Mouse (Mus musculus): Measurements from ENCODE around the gene Fam84b. TPM values are rescaled to one million over a fixed set of nuclear protein-coding genes. Genes with fewer than 3 reads are reported as not detected.

The Fam84b gene
- polyA plus RNA-seq, 1 experiment from 2014 or later: 26.2 TPM

- no peaks in the 10 kb centered on the region for H3K27me3 ChIP-seq (replicated peaks; ENCODE audit: control insufficient read depth, insufficient read depth, low read length)
- no peak overlapping the region for H3K9ac ChIP-seq (ENCODE audit: low read length)
- ATAC-seq (replicated peaks; ENCODE audit: low FRiP score, low TSS enrichment, low read depth) (no peak), DNase-seq (ENCODE audit: low spot score) (no peak)
- no peak overlapping the region for H3K4me3 ChIP-seq (ENCODE audit: low read depth, low read length)
- no peaks in the 10 kb centered on the region for H3K4me1 ChIP-seq (replicated peaks; ENCODE audit: control insufficient read depth, insufficient read depth, low read length)
- no peak overlapping the region for H3K4me2 ChIP-seq (ENCODE audit: low read length)
- WGBS: 73% methylated on average over 2 of the region's 2 CpGs
- no peaks in the 10 kb centered on the region for H3K36me3 ChIP-seq (ENCODE audit: control insufficient read depth, insufficient read depth, low read length)
- no peaks in the 10 kb centered on the region for H3K9me3 ChIP-seq (ENCODE audit: control insufficient read depth, low read length)
- no peak overlapping the region for H3K27ac ChIP-seq (ENCODE audit: low read depth)
Observed at GRCm38 (mm10) chr15:60783761-60784160, 69.8 kb downstream of the Fam84b start.

- Histone ChIP-seq H3K4me1 (replicated peaks; ENCODE audit: control insufficient read depth, insufficient read depth, low read length) (no peaks in the 10 kb centered on the region), H3K27me3 (replicated peaks; ENCODE audit: control insufficient read depth, insufficient read depth, low read length) (no peaks in the 10 kb centered on the region), H3K9me3 (ENCODE audit: control insufficient read depth, low read length) (no peaks in the 10 kb centered on the region), H3K36me3 (ENCODE audit: control insufficient read depth, insufficient read depth, low read length) (no peaks in the 10 kb centered on the region), H3K4me2 (ENCODE audit: low read length) (no peak overlapping the region), H3K27ac (ENCODE audit: low read depth) (no peak overlapping the region), H3K9ac (ENCODE audit: low read length) (no peak overlapping the region), H3K4me3 (ENCODE audit: low read depth, low read length) (no peak overlapping the region)
- no peak for DNase-seq (ENCODE audit: low spot score)
- ATAC-seq (replicated peaks; ENCODE audit: low FRiP score, low TSS enrichment, low read depth): no peak
- 96% methylated on average over 1 of the region's 1 CpGs for WGBS
Observed at GRCm38 (mm10) chr15:60779531-60779973, 74.0 kb downstream of the Fam84b start.

DNA sequence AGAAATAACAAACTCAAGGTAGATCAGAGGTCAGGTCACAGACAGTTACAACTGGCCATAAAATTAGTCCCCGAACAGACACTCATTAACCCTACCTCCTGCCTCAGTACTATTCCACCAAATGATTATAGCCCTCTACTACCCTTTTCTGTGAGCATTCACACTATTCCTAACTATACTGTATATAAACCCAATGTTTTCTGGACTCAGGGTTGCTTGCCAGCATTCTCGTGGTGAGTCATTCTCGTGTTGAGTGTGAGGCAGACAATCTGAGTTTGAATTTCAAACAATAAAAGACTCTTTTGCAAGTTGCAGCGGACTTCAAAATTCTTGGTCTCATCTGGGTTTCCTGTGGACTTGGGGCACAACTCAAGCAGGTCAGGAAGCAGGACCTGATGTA lies 74.5 kb downstream of the Fam84b start:
- no peaks in the 10 kb centered on the region for H3K4me1 ChIP-seq (replicated peaks; ENCODE audit: control insufficient read depth, insufficient read depth, low read length)
- H3K36me3 ChIP-seq (ENCODE audit: control insufficient read depth, insufficient read depth, low read length): no peaks in the 10 kb centered on the region
- H3K27me3 ChIP-seq (replicated peaks; ENCODE audit: control insufficient read depth, insufficient read depth, low read length): no peaks in the 10 kb centered on the region
- H3K9me3 ChIP-seq (ENCODE audit: control insufficient read depth, low read length): no peaks in the 10 kb centered on the region
- no peak overlapping the region for H3K4me3 ChIP-seq (ENCODE audit: low read depth, low read length)
- 74% methylated on average over 4 of the region's 4 CpGs for WGBS
- no peak overlapping the region for H3K4me2 ChIP-seq (ENCODE audit: low read length)
- no peak overlapping the region for H3K27ac ChIP-seq (ENCODE audit: low read depth)
- DNase-seq (ENCODE audit: low spot score) (no peak), ATAC-seq (replicated peaks; ENCODE audit: low FRiP score, low TSS enrichment, low read depth) (no peak)
- no peak overlapping the region for H3K9ac ChIP-seq (ENCODE audit: low read length)

Other genes starting within 250 kb of the Fam84b start
- gene A1bg, start 69.2 kb upstream of the Fam84b start, polyA plus RNA-seq (2014; fragmentation: Nextera tagmentation; extraction: Ambion mirVana): not detected in 2 replicates